Mouse (Mus musculus) embryonic facial prominence, embryonic 10.5 days (tissue): ENCODE data around the gene Rccd1. TPM values are rescaled to one million over a fixed set of nuclear protein-coding genes. Genes with fewer than 3 reads are reported as not detected.

ENCODE experiments used
- DNase-seq: peaks from one replicate; pipeline ENCODE4 v3.0.0-alpha.2; 2017; ENCODE audit warnings: low spot score
- H3K27ac ChIP-seq: fragments of 300-500 bp; sonication (generic); replicated peaks from 2 replicates; pipeline ENCODE4 v1.5.1; 2016; ENCODE audit warnings: mild to moderate bottlenecking
- H3K27me3 ChIP-seq: fragments of 300-500 bp; sonication (generic); replicated peaks from 2 replicates; pipeline ENCODE4 v1.6.1; 2016; ENCODE audit warnings: low read depth, mild to moderate bottlenecking; ENCODE audit not compliant: poor library complexity, severe bottlenecking
- H3K36me3 ChIP-seq: fragments of 300-500 bp; sonication (generic); replicated peaks from 2 replicates; pipeline ENCODE4 v1.6.1; 2016; ENCODE audit warnings: mild to moderate bottlenecking, moderate library complexity
- H3K4me1 ChIP-seq: fragments of 300-500 bp; sonication (generic); 2 replicates; pipeline ENCODE4 v1.6.1; 2016
- H3K4me3 ChIP-seq: fragments of 300-500 bp; sonication (generic); 2 replicates; pipeline ENCODE4 v1.5.1; 2016; ENCODE audit warnings: mild to moderate bottlenecking, moderate library complexity
- H3K9me3 ChIP-seq: fragments of 300-500 bp; sonication (generic); 2 replicates; pipeline ENCODE4 v1.6.1; 2016; ENCODE audit warnings: mild to moderate bottlenecking
- WGBS: fragments of 180-500 bp; shearing (Covaris S2); methylation state at CpG from one replicate; pipeline ENCODE4 v1.1.7; 2016; 5-methylcytosine and 5-hydroxymethylcytosine counted together
- polyA plus RNA-seq: library from polyadenylated mRNA; unstranded; fragments of >200 nt; fragmentation: Nextera tagmentation; extraction: Ambion mirVana; gene quantifications from 2 replicates; pipeline ENCODE4 v1.2.1, GENCODE M21; 2016

The Rccd1 gene
- polyA plus RNA-seq, 1 experiment from 2014 or later, result 12.0 TPM

DNA sequence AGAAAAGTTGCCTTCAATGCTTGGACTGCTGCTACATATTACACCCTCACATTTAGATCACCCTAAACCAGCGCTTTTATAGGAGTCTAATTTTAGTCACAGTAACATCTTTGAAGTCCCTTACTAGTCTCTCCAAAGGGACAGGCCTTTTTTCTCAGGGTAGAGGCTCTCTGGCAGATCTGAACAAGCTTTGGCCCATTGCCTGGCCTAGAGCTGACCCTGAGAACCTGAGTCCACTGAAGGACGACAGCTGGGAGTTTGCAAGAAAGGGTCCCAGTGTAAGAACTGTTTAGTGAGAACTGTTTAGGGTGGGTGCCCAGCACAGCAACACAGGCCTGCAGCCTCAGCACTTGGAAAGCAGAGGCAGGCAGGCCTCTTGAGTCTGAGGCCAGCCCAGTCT is 41.5 kb upstream of the Rccd1 start:
- no peak for DNase-seq

DNA sequence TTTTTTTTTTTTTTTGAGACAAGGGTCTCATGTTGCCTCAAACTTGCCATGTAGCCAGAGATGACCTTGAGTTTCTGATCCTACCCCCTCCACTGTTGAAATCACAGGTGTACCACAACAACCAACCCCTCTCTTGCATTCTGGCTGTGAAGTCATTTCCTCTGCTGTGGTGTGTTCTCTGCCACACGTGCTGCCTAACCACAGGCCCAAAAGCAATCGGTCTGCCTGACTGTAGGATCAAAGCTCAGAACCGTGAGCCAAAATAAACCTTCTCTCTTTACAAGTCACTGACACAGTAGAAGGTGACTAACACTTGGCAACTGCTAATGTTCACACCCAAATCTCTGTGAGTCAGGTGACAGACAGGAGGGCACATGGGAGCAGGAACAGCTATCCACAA is 36.2 kb upstream of the Rccd1 start:
- DNase-seq, result no peak
- Histone ChIP-seq H3K27ac (no peak overlapping the region), H3K9me3 (no peaks in the 10 kb centered on the region), H3K4me1 (peaks cover 18% of the 10 kb centered on the region), H3K36me3 (peaks cover 99% of the 10 kb centered on the region), H3K27me3 (no peaks in the 10 kb centered on the region), H3K4me3 (no peak overlapping the region)
- 84% methylated on average over 3 of the region's 3 CpGs for WGBS

More for the DNA sequence above, 41.5 kb upstream of the Rccd1 start:
- Histone ChIP-seq H3K4me3 (no peak overlapping the region), H3K4me1 (peaks cover 22% of the 10 kb centered on the region), H3K27me3 (no peaks in the 10 kb centered on the region), H3K27ac (no peak overlapping the region), H3K9me3 (no peaks in the 10 kb centered on the region), H3K36me3 (peaks cover 83% of the 10 kb centered on the region)
- WGBS, result 88% methylated on average over 2 of the region's 2 CpGs

DNA sequence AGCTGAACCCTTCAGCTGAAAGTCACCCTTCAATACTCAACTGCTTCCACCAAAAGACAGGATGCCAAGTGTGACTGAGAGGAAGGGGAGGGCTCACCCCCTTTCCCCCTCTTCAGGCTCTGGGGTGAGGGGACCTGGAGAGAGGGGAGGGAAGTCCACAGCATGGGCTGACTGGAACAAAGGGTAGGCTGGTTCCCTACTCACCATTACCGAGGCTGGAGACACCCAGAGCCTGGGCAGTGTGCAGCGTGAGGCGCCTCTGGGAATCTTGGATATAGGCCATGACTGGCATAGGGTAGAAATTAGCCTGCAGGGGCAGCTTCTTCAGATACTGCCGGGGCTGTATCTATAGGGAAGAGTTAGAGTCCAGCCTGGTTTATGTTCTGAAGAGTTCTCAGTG is 33.8 kb upstream of the Rccd1 start:
- WGBS, result 64% methylated on average over 4 of the region's 4 CpGs
- Histone ChIP-seq H3K4me3 (no peak overlapping the region), H3K27me3 (no peaks in the 10 kb centered on the region), H3K27ac (0 out of 2 replicates have a peak overlapping the region, but pooled peaks have one; percentile 24), H3K36me3 (peaks cover 95% of the 10 kb centered on the region), H3K4me1 (peaks cover 18% of the 10 kb centered on the region), H3K9me3 (no peaks in the 10 kb centered on the region)
- DNase-seq, result no peak

DNA sequence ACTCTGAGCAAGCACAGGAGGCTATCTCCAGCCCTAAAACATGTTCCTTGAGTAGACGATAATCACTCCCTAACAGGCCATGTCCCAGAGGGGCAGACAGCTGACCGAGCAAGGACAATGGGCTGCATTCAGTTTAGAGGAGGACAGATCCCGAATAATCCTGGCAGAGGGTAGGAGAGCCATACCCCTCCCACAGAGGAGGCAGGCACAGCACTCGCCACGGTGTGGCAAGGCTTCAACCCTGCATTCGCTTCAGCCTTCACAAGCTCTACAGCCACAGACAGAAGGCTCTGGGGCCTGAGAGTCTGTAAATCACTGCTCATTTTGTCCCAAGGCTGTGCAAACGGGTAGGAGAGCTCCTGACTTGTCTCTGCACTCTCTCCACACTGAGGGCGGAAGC is 32.9 kb upstream of the Rccd1 start:
- peak; percentile 42 for DNase-seq
- Histone ChIP-seq H3K9me3 (no peaks in the 10 kb centered on the region), H3K27ac (peak overlapping the region; percentile 72), H3K36me3 (peaks cover 95% of the 10 kb centered on the region), H3K4me1 (peaks cover 18% of the 10 kb centered on the region), H3K27me3 (no peaks in the 10 kb centered on the region), H3K4me3 (no peak overlapping the region)
- WGBS, result 26% methylated on average over 8 of the region's 8 CpGs

DNA sequence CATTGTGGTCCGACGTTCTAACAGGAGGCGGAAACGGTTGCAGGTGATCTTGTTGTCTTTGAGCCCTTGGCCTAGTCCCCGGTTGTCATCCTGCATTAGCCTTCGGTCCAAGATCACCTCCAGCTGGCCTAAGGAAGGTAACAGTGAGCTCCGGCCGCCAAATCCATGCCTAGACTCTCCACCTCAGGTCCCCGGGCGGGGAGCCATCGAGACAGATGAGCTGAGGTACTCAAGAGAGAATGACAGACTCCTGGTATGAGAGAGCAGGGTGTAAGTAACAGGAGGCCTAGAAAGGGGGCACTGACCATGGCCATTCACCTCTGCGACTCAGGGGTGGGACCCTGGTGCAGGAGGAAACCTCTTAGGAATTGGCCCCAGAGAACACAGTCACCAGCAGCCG is 32.1 kb upstream of the Rccd1 start:
- WGBS, result 80% methylated on average over 13 of the region's 13 CpGs
- DNase-seq, result no peak
- Histone ChIP-seq H3K9me3 (no peaks in the 10 kb centered on the region), H3K36me3 (peaks cover 93% of the 10 kb centered on the region), H3K27ac (peak overlapping the region; percentile 72; the same call in 1 of the 2 replicates), H3K4me3 (no peak overlapping the region), H3K27me3 (no peaks in the 10 kb centered on the region), H3K4me1 (peaks cover 18% of the 10 kb centered on the region)

DNA sequence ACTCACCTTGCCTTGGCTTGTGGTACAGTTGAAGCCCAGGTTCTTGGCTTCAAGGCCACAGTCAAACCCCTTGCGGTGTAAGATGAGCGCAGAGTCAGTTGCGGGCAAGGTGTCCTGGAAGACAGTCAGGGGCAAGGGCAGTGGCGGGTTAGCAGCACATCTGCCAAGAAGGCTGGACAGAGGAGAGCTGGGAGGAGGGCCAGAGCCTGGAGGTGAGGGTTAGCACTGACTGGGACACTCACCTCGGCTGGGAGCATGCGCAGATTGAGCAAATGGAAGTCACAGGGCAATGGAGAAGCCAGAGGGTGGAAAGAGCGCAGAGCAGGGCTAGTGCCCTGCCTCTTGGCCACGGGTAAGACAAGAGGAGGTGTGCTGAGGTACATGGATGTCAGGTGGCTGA is 28.7 kb upstream of the Rccd1 start:
- no peak overlapping the region for H3K27ac ChIP-seq
- no peaks in the 10 kb centered on the region for H3K27me3 ChIP-seq
- H3K9me3 ChIP-seq, result no peaks in the 10 kb centered on the region
- H3K4me3 ChIP-seq, result no peak overlapping the region
- WGBS, result 93% methylated on average over 8 of the region's 8 CpGs
- peaks cover 25% of the 10 kb centered on the region for H3K4me1 ChIP-seq
- DNase-seq, result no peak
- peaks cover 79% of the 10 kb centered on the region for H3K36me3 ChIP-seq

DNA sequence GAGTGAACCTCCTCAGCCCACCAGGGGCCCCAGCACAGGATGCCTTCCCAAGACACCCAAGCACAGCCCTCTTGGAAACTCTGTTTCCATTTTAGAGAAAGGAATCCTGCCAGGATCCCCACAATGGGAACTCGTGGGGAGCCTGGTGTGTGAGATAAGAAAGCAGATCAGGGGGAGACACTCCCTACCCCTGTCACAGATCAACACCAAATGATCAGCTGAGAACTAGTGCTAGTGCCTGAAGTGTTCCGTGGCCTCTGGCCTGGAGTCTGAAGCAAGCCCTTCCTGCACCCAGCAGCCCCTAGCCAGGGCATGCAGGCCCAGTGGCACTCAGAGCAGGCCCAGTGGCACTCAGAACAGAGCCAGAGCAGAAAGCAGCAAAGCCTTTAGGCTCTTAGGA is 26.6 kb upstream of the Rccd1 start:
- 81% methylated on average over 2 of the region's 2 CpGs for WGBS
- peaks cover 58% of the 10 kb centered on the region for H3K36me3 ChIP-seq

DNA sequence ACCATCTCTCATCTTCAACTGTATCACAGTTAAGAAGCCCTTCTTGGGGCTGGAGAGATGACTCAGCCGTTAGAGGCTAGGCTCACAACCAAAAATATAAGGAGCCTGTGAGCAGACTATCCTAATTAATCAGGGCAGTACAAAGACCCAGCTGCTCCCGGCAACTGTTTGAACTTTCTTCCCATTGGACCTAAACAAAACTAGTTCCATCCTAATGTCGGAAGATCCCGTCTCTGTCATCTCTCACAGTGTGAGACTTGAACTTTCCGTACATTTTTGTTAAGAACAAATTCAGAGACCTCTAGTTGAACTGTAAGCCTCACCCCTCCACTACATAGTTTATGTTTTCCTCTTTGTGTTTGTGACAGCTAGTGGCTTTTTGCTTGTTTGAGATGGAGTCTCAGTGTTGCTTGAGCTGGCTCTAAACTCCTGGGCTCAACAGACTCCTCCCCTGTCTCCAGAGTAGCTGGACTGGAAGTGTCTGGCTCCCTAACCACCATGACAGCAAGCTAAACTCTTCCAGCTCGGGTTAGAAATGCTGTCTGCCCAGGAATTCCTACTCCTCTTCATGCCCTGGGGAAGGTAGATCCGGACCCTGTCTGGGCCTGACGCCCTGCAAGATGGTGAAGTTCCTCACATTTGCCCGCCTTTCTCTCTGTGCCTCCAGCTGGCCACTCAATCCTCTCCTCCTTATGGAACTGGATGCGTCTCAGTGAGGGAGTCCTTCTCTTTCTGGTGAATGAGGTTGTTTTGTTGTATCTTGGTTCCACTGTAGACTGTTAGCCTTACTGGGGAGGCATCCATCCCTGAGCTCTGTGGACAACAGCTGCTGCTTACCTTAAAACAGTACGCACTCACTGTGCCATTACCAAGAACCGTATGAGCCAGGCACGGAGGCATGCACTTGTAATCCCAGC is 23.7 kb upstream of the Rccd1 start:
- H3K9me3 ChIP-seq, result no peaks in the 10 kb centered on the region
- no peak overlapping the region for H3K27ac ChIP-seq
- no peak overlapping the region for H3K4me3 ChIP-seq
- no peaks in the 10 kb centered on the region for H3K27me3 ChIP-seq
- no peak for DNase-seq
- WGBS, result 70% methylated on average over 13 of the region's 13 CpGs
- peaks cover 40% of the 10 kb centered on the region for H3K36me3 ChIP-seq
- peaks cover 25% of the 10 kb centered on the region for H3K4me1 ChIP-seq

More for the DNA sequence above, 26.6 kb upstream of the Rccd1 start:
- DNase-seq, result no peak
- no peak overlapping the region for H3K27ac ChIP-seq
- H3K4me3 ChIP-seq, result no peak overlapping the region
- peaks cover 17% of the 10 kb centered on the region for H3K4me1 ChIP-seq
- no peaks in the 10 kb centered on the region for H3K27me3 ChIP-seq
- H3K9me3 ChIP-seq, result no peaks in the 10 kb centered on the region

DNA sequence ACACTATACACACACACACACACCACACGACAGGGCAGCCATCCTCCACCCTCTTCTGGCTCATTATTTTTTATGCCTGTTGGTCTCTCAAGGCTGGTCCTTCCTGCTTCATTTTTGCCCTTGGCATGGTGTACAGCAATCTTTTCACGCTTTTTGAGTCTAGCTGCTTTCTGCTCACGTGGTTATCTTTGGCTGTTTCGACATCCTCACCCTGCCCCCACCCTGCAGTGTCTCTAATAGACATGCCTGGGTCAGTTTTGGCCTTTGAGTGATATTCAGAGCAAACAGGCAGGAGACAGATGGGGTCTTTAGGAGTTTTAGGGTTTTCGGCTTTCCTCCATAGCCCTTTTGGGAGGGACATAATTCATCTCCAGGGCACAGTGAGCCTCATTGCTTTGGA is 22.6 kb upstream of the Rccd1 start:
- Histone ChIP-seq H3K27ac (no peak overlapping the region), H3K27me3 (peaks cover 5% of the 10 kb centered on the region), H3K4me3 (no peak overlapping the region), H3K36me3 (peaks cover 30% of the 10 kb centered on the region), H3K9me3 (no peaks in the 10 kb centered on the region), H3K4me1 (peaks cover 30% of the 10 kb centered on the region)
- 93% methylated on average over 5 of the region's 5 CpGs for WGBS
- DNase-seq, result no peak

DNA sequence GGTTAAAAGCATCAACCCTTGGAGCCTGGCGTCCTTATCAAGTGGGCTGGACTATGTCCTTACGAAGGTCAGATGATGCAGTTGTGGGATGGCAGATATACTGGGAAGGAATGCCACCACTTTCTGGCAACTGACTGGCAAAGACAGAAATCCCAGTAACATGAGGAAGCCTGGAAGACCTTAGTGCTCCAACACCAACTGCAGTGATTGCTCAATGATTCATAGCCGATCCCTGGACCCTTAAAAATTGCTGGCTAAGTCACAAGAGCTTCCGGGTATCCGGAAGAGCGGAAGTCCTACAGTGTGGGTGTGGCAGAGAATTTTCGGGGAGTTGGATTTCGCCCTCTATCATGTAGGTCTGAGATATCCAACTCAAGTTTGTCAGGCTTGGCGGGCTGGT is 21.9 kb upstream of the Rccd1 start:
- Histone ChIP-seq H3K27ac (no peak overlapping the region), H3K9me3 (no peaks in the 10 kb centered on the region), H3K4me1 (peaks cover 34% of the 10 kb centered on the region), H3K36me3 (peaks cover 24% of the 10 kb centered on the region), H3K27me3 (peaks cover 12% of the 10 kb centered on the region), H3K4me3 (no peak overlapping the region)
- DNase-seq, result no peak
- 92% methylated on average over 9 of the region's 9 CpGs for WGBS

DNA sequence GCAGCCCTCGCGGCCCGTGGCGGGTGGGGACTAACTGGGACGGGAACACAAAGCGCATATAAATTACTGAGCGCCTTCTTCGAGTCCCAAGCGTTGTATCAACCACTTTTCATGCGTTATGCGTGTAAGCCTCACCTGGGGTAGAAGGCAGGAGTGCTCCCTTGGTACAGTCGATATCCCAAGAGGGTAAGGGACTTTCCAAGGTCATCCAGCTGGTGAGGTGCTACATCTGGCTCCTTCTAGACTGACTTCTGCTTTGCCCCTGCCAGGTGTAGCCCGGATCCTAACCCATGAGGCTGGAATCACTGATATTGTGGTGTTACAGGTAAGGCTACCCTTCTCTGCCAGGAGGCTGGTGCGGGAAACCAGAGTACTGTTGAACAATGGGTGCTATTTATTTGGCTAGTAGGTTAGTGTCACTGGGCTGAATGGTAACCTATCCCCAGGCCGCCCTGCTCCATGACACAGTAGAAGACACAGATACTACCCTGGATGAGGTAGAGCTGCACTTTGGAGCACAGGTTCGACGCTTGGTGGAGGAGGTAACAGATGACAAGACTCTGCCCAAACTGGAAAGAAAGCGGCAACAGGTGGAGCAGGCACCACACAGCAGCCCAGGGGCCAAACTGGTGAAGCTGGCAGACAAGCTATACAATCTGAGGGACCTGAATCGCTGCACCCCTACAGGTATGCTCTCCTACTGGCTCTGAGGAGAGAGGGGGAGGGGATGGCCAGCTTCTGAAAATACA is 19.2 kb upstream of the Rccd1 start:
- Histone ChIP-seq H3K4me3 (peak overlapping the region; percentile 73), H3K27ac (peak overlapping the region; percentile 91), H3K4me1 (peaks cover 49% of the 10 kb centered on the region), H3K9me3 (no peaks in the 10 kb centered on the region), H3K36me3 (peaks cover 6% of the 10 kb centered on the region), H3K27me3 (peaks cover 12% of the 10 kb centered on the region)
- 26% methylated on average over 19 of the region's 19 CpGs for WGBS
- DNase-seq, result no peak

DNA sequence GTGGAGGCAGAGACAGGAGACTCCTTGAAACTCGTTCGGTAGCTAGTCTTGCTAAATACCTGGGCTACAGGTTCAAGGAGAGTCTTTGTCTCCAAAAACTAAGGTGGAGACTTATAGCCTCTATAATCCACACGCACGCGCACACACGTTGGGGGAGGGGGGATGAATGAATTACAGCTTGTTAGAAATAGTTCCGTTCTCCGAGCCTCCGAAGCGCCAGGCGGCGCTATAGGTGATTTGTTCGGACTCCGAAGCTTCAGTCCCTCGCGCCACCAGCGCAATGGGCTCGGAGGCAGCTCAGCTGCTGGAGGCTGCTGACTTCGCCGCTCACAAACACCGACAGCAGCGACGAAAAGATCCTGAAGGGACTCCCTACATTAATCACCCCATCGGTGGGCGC is 18.6 kb upstream of the Rccd1 start, which contains the start of gene Hddc3:
TSS of gene Hddc3 (plus strand) at position 247 of the 400 bp plus-strand sequence.
- peak; percentile 94 for DNase-seq
- peaks cover 12% of the 10 kb centered on the region for H3K27me3 ChIP-seq
- peak within 1 kb of the TSS; percentile 91 for H3K27ac ChIP-seq
- no peaks in the 10 kb centered on the region for H3K9me3 ChIP-seq
- H3K36me3 ChIP-seq, result peaks cover 11% of the 10 kb centered on the region
- peaks cover 47% of the 10 kb centered on the region for H3K4me1 ChIP-seq
- H3K4me3 ChIP-seq, result peak within 1 kb of the TSS; percentile 73
- WGBS, result 1% methylated on average over 25 of the region's 25 CpGs
